Comparison of ENCODE assay signal across 26 mouse cellular contexts in genomic region chr6:127418322-127418721, GRCm38 (mm10). TPM values are rescaled to one million over a fixed set of nuclear protein-coding genes. Genes with fewer than 3 reads are reported as not detected.
DNase-seq lines count a peak whose midpoint lies in the region; ATAC-seq and TF ChIP-seq lines count a peak whose summit lies in the region.
"Had no signal": no experiment of that assay in that cellular context is flagged by ENCODE, and none has a peak within 500 bp of the region (broad histone marks: within the 10 kb centered on the region; RNA-seq: fewer than 3 reads in every experiment).

No protein-coding gene starts in this region.

- H3K4me1 ChIP-seq in hindbrain, embryonic 12.5 days: 0 out of 2 replicates have a peak, but pooled peaks cover 9% of the 10 kb centered on the region
- H3K4me1 ChIP-seq in hindbrain, embryonic 16.5 days (ENCODE audit: control insufficient read depth, insufficient read depth, low read depth, low read length): no peaks in the 10 kb centered on the region
- peaks cover 12% of the 10 kb centered on the region for H3K4me1 ChIP-seq in forebrain, embryonic 12.5 days
- no peaks in the 10 kb centered on the region for H3K4me1 ChIP-seq in forebrain, postnatal 0 days (ENCODE audit: insufficient read depth)
- no peaks in the 10 kb centered on the region for H3K4me1 ChIP-seq in midbrain, embryonic 16.5 days (ENCODE audit: control insufficient read depth, insufficient read depth, low read length)
- H3K4me1 ChIP-seq: embryonic facial prominence, embryonic 12.5 days; heart, embryonic 13.5 days; hindbrain, embryonic 15.5 days; intestine, embryonic 15.5 days; liver, embryonic 13.5 days; megakaryocyte, embryonic 14.5 days had no signal

- no peak for ATAC-seq in hindbrain, embryonic 12.5 days (ENCODE audit: low FRiP score)
- ATAC-seq in hindbrain, embryonic 16.5 days: no peak
- ATAC-seq in forebrain, embryonic 12.5 days (ENCODE audit: low FRiP score): peak; percentile 3; the same call in 1 of the 2 replicates
- ATAC-seq in forebrain, postnatal 0 days: peak; percentile 24
- no peak for ATAC-seq in midbrain, embryonic 16.5 days
- ATAC-seq: intestine, embryonic 15.5 days; lung, postnatal 0 days; Patski had no signal

- peak overlapping the region; percentile 66 for H3K27ac ChIP-seq in hindbrain, embryonic 12.5 days
- H3K27ac ChIP-seq in hindbrain, embryonic 16.5 days (ENCODE audit: low read depth, low read length): no peak overlapping the region
- H3K27ac ChIP-seq in forebrain, embryonic 12.5 days: peak overlapping the region; percentile 84
- peak overlapping the region; percentile 70 for H3K27ac ChIP-seq in forebrain, postnatal 0 days (ENCODE audit: low read depth, low read length)
- H3K27ac ChIP-seq in midbrain, embryonic 16.5 days (ENCODE audit: low read length): peak overlapping the region; percentile 15; the same call in 1 of the 2 replicates
- H3K27ac ChIP-seq: embryonic facial prominence, embryonic 12.5 days; heart, embryonic 13.5 days; hindbrain, embryonic 15.5 days; intestine, embryonic 15.5 days; liver, embryonic 13.5 days had no signal

- H3K4me2 ChIP-seq in hindbrain, embryonic 12.5 days (replicated peaks): no peak overlapping the region
- H3K4me2 ChIP-seq in hindbrain, embryonic 16.5 days (ENCODE audit: low read length): no peak overlapping the region
- no peak overlapping the region for H3K4me2 ChIP-seq in forebrain, embryonic 12.5 days
- no peak overlapping the region for H3K4me2 ChIP-seq in forebrain, postnatal 0 days (ENCODE audit: low read depth)
- H3K4me2 ChIP-seq in midbrain, embryonic 16.5 days (ENCODE audit: low read length): no peak overlapping the region
- H3K4me2 ChIP-seq: embryonic facial prominence, embryonic 12.5 days; heart, embryonic 13.5 days; hindbrain, embryonic 15.5 days; intestine, embryonic 15.5 days; liver, embryonic 13.5 days had no signal

- no peak for DNase-seq in forebrain, postnatal 0 days
- no peak for DNase-seq in neural tube, embryonic 10.5 days (ENCODE audit: extremely low spot score, low spot score)
- DNase-seq in urinary bladder, postnatal 10 days (ENCODE audit: low spot score): no peak
- DNase-seq: adrenal gland, postnatal 10 days; cerebellum, adult 8-10 months; cerebellum, postnatal 36 days; gastrocnemius, postnatal 10 days; heart, postnatal 10 days; kidney, adult 2 months; kidney, postnatal 4 days; left cerebral cortex, postnatal 4 days; liver, embryonic 13.5 days; lung, adult 18-20 months; right cerebral cortex, adult 18-20 months; thymus, postnatal 4 days had no signal

- TF ChIP-seq CTCF in forebrain, postnatal 0 days (IDR thresholded peaks at IDR 0.05; ENCODE audit: low read depth): no peak

- H3K9ac ChIP-seq in hindbrain, embryonic 12.5 days: no peak overlapping the region
- no peak overlapping the region for H3K9ac ChIP-seq in hindbrain, embryonic 16.5 days (ENCODE audit: low read depth, low read length)
- H3K9ac ChIP-seq in forebrain, embryonic 12.5 days: no peak overlapping the region
- no peak overlapping the region for H3K9ac ChIP-seq in forebrain, postnatal 0 days
- H3K9ac ChIP-seq in midbrain, embryonic 16.5 days (ENCODE audit: low read depth, low read length): no peak overlapping the region
- H3K9ac ChIP-seq: embryonic facial prominence, embryonic 12.5 days; heart, embryonic 13.5 days; hindbrain, embryonic 15.5 days; intestine, embryonic 15.5 days; liver, embryonic 13.5 days had no signal

- no peaks in the 10 kb centered on the region for H3K36me3 ChIP-seq in hindbrain, embryonic 12.5 days
- no peaks in the 10 kb centered on the region for H3K36me3 ChIP-seq in hindbrain, embryonic 16.5 days (ENCODE audit: control insufficient read depth, insufficient read depth, low read length)
- H3K36me3 ChIP-seq in forebrain, embryonic 12.5 days (replicated peaks): no peaks in the 10 kb centered on the region
- H3K36me3 ChIP-seq in forebrain, postnatal 0 days (ENCODE audit: insufficient read depth): no peaks in the 10 kb centered on the region
- no peaks in the 10 kb centered on the region for H3K36me3 ChIP-seq in midbrain, embryonic 16.5 days (ENCODE audit: control insufficient read depth, insufficient read depth, low read length)
- H3K36me3 ChIP-seq: embryonic facial prominence, embryonic 12.5 days; heart, embryonic 13.5 days; hindbrain, embryonic 15.5 days; intestine, embryonic 15.5 days; liver, embryonic 13.5 days had no signal

- H3K9me3 ChIP-seq in hindbrain, embryonic 12.5 days (replicated peaks): no peaks in the 10 kb centered on the region
- H3K9me3 ChIP-seq in hindbrain, embryonic 16.5 days (ENCODE audit: control insufficient read depth, low read length): no peaks in the 10 kb centered on the region
- no peaks in the 10 kb centered on the region for H3K9me3 ChIP-seq in forebrain, embryonic 12.5 days
- no peaks in the 10 kb centered on the region for H3K9me3 ChIP-seq in forebrain, postnatal 0 days (ENCODE audit: low read length)
- H3K9me3 ChIP-seq in midbrain, embryonic 16.5 days (replicated peaks; ENCODE audit: control insufficient read depth, low read length, poor library complexity, severe bottlenecking): no peaks in the 10 kb centered on the region
- H3K9me3 ChIP-seq: embryonic facial prominence, embryonic 12.5 days; hindbrain, embryonic 15.5 days; intestine, embryonic 15.5 days had no signal

- H3K4me3 ChIP-seq in hindbrain, embryonic 12.5 days: no peak overlapping the region
- no peak overlapping the region for H3K4me3 ChIP-seq in hindbrain, embryonic 16.5 days (ENCODE audit: low read length)
- no peak overlapping the region for H3K4me3 ChIP-seq in forebrain, embryonic 12.5 days (replicated peaks)
- no peak overlapping the region for H3K4me3 ChIP-seq in forebrain, postnatal 0 days (ENCODE audit: low read depth, low read length)
- no peak overlapping the region for H3K4me3 ChIP-seq in midbrain, embryonic 16.5 days (ENCODE audit: low read depth, low read length)
- H3K4me3 ChIP-seq: embryonic facial prominence, embryonic 12.5 days; heart, embryonic 13.5 days; hindbrain, embryonic 15.5 days; intestine, embryonic 15.5 days; liver, embryonic 13.5 days; megakaryocyte, embryonic 14.5 days had no signal

- no peaks in the 10 kb centered on the region for H3K27me3 ChIP-seq in hindbrain, embryonic 12.5 days
- no peaks in the 10 kb centered on the region for H3K27me3 ChIP-seq in hindbrain, embryonic 16.5 days (replicated peaks; ENCODE audit: control insufficient read depth, insufficient read depth, low read length)
- peaks cover 18% of the 10 kb centered on the region for H3K27me3 ChIP-seq in forebrain, embryonic 12.5 days
- H3K27me3 ChIP-seq in forebrain, postnatal 0 days (ENCODE audit: insufficient read depth, low read length): no peaks in the 10 kb centered on the region
- H3K27me3 ChIP-seq in midbrain, embryonic 16.5 days (ENCODE audit: control insufficient read depth, insufficient read depth, low read depth, low read length): no peaks in the 10 kb centered on the region
- H3K27me3 ChIP-seq: embryonic facial prominence, embryonic 12.5 days; hindbrain, embryonic 15.5 days; intestine, embryonic 15.5 days; liver, embryonic 13.5 days had no signal

- WGBS in hindbrain, embryonic 12.5 days: 55% methylated on average over 2 of the region's 2 CpGs
- 59% methylated on average over 2 of the region's 2 CpGs for WGBS in hindbrain, embryonic 16.5 days
- WGBS in forebrain, embryonic 12.5 days: 45% methylated on average over 2 of the region's 2 CpGs
- 22% methylated on average over 2 of the region's 2 CpGs for WGBS in forebrain, postnatal 0 days
- 63% methylated on average over 2 of the region's 2 CpGs for WGBS in midbrain, embryonic 16.5 days

RNA-seq across cellular contexts. Expression of gene Parp11, which starts 28.3 kb away (rescaled TPM):
- 58.8 and 64.7 TPM in 2 replicates for polyA plus RNA-seq in hindbrain, embryonic 12.5 days (2016; fragmentation: Nextera tagmentation; extraction: Ambion mirVana)
- 69.2 and 80.6 TPM in 2 replicates for polyA plus RNA-seq in hindbrain, embryonic 16.5 days (2015; fragmentation: Nextera tagmentation; extraction: Ambion mirVana)
- 69.2 and 75.3 TPM in 2 replicates for polyA plus RNA-seq in forebrain, embryonic 12.5 days (2016; fragmentation: Nextera tagmentation; extraction: Ambion mirVana)
- total RNA-seq in forebrain, postnatal 0 days (2014; rRNA removed): 57.6 and 60.9 TPM in 2 replicates
- 38.4 and 45.8 TPM in 2 replicates for polyA plus RNA-seq in forebrain, postnatal 0 days (2015; fragmentation: Nextera tagmentation; extraction: Ambion mirVana)
- 90.5 and 100 TPM in 2 replicates for polyA plus RNA-seq in midbrain, embryonic 16.5 days (2015; fragmentation: Nextera tagmentation; extraction: Ambion mirVana)

Comparison
In these comparisons a context has a peak if more than half of its experiments do, and no peak if none do; other contexts are left out.
1. ATAC-seq: peak in forebrain, embryonic 12.5 days (single experiment) and forebrain, postnatal 0 days (single experiment); none in hindbrain, embryonic 12.5 days (single experiment), hindbrain, embryonic 16.5 days (single experiment) and midbrain, embryonic 16.5 days (single experiment).